Mouse (Mus musculus) T-helper 2 cell (primary cell): ENCODE data around the gene Mto1.
"Not testable (repeated sequence)": the region's sequence is repeated elsewhere in the genome, so short reads cannot be mapped to it uniquely, and the experiment has no call there.

Source experiments
- in situ Hi-C: fragments of 300-600 bp; cut with MboI, MseI; formaldehyde crosslinking; loops from one replicate; pipeline ENCODE4 v1.15.1; 2025; ENCODE audit warnings: high pct_unique_total_duplicates

Mto1 gene

DNA sequence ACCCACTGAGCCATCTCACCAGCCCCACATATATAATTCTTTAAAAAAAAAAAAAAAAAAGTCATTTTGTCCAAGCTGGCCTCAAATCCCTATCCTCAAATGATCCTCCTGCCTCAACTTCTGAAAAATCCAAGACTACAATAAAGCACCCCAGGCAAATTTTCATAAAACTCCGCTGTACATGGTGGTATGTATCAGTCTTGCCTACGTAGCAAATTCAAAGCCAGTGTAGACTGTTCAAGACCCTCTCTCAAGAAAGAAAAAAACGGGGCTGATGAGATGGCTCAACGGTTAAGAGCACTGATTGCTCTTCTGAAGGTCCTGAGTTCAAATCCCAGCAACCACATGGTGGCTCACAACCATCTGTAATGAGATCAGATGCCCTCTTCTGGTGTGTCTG, 27.9 kb downstream of the Mto1 start:
- in situ Hi-C loops: no loop called here

DNA sequence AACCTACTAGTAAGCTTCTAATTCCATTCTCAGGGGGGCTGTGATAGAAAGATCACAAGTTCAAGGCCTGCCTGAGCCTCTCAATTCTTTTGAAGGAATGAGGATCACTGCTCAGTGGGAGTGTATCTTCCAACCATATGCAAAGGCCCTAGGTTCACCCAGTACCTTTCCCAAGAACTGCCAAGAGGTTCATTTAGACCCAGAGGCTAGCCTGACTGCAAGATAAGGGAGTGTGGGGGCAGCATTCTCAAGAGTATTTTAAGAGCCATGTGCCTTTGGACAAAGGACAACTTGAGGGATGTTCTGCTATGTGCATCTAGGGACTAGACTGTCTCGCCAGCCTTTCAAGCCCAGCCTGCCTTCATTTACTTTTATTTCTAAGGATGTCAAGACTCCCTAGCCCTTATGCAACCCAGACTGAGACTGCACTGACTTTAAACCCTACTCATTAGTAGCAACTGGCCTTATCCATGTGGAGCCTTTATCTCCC, 28.6 kb downstream of the Mto1 start:
- in situ Hi-C loops: no loop called here

DNA sequence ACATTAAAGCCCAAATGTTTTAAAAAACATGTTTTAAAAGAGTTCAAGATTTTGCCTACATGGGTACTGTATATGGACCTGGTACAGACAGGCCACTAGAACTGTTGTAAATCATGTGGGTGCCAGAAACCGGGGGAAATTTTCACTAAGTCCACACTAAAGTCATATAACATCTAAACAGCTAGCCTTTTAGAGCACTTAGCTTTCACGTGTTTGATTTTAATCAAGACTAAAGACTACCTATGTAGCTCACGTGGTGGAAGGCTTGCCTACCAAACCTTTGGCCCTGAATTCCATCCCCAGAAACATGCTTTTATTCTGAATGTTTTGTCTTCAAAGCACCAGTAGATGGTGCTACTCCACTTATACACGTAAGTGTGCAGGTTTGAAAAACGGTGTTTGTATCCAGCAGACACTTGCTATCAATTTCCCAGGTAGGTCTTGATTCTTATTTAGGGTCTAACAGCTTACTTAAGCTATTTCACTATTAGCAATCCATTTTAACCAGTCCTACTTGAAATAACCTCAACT, 29.1 kb downstream of the Mto1 start:
- in situ Hi-C loops: no loop called here

DNA sequence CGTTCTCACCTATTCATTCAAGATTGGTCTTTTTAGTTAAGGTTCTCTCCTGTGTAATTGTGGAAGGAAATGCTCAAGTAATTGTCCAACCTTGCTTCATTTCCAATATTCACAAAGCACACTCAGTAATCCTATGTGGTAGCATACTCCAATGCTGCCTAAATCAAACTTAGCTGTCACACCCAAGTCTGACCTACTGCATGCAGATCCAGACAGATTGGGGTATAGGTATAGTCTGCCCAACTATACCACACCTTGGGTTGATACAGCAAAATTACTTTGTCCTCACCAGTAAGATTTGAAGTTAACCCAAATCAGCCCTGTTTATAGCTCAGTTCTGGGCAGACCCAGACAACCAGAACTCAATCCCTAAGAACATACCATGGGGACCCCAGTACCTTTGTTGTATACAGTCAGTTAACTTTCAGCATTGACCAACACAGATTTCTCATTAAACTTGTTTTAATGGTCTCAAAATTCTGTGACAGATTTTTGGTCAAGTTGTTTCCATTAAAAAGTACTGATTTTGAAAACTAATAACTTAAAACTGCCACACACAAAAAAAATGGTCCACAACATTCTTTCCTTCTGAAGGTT, 30.1 kb downstream of the Mto1 start:
- in situ Hi-C loops: not testable (repeated sequence)

DNA sequence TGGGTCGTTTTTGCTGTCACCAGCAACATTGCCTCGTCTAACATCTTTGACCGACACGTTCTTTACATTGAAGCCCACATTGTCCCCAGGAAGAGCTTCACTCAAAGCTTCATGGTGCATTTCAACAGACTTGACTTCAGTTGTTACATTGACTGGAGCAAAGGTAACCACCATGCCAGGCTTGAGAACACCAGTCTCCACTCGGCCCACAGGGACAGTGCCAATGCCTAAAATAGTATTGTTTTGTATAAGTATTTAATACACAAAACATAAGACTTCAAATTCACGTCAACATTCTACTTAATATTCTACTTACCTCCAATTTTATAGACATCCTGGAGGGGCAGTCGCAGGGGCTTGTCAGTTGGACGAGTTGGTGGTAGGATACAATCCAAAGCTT, 31.3 kb downstream of the Mto1 start:
- in situ Hi-C loops: not testable (repeated sequence)

DNA sequence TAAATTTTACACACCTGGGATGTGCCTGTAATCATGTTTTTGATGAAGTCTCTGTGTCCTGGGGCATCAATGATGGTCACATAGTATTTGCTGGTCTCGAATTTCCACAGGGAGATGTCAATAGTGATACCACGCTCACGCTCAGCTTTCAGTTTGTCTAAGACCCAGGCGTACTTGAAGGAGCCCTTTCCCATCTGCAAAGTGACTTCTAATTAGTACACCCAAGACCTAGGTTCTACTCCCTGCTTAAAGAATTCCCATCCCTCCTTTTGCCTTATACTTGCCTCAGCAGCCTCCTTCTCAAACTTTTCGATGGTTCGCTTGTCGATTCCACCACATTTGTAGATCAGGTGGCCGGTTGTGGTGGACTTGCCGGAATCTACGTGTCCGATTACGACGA, 32.2 kb downstream of the Mto1 start:
- in situ Hi-C loops: loop anchor here (5.0 kb wide), 1 partner anchor 42 kb away; no protein-coding TSS in a partner anchor

DNA sequence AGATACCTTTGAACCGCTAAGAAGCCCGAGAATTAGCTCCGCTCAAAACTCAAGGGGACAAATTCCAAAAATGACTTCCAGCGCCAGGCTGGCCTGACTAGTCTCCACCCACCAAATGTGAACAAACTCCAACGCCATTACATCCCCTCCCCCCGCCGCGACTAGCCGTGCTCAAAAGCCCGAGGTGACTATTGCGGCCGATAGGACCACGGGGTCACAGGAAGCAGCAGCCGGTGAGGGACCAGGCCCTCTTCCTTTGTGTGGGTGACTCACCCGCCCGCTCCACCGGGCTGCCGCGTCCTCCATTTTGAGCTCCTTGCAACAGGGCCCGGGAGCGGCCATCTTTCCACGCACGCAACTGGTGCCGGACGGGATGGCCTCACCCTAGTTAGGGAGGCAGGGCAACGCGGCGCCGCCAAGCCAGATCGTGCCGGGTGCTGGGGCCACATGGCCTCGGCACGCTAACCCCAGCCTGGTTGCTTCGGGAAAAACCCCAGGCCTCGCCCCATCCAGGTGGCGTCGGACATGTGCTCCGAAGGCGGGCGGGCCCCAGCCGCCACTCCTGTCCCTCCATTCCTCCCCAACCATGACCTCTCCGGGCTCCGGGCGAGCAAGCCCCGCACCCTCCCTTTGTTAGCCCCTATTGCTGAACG, 32.8 kb downstream of the Mto1 start:
- in situ Hi-C loops: loop anchor here (5.0 kb wide), 1 partner anchor 41 kb away; no protein-coding TSS in a partner anchor

GRCm38 (mm10) chr9:78481423-78482331, 33.7 kb downstream of the Mto1 start:
- in situ Hi-C loops: loop anchor here (5.0 kb wide), 1 partner anchor 41 kb away; no protein-coding TSS in a partner anchor

GRCm38 (mm10) chr9:78482386-78482785, 34.4 kb downstream of the Mto1 start:
- in situ Hi-C loops: loop anchor here (5.0 kb wide), 1 partner anchor 40 kb away; no protein-coding TSS in a partner anchor

DNA sequence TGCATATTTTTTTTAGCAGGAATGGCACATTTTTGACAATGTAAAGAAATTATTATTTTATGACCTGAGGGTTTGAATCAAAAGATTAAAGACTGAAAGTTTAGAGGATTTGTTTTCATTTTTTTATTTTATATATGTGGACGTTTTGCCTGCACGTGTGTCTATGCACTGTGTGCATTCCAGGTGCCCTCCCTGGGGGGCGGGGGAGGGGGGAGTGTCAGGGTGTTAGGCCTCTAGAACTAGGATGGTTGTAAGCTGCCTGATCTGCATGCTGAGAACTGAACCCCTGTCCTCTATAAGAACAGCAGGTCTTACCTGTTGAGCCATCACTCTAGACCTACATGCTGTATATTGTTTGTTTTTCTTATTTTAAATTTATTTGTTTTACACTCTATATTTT, 36.7 kb downstream of the Mto1 start:
- in situ Hi-C loops: loop anchor here (5.0 kb wide), 1 partner anchor 38 kb away; no protein-coding TSS in a partner anchor

DNA sequence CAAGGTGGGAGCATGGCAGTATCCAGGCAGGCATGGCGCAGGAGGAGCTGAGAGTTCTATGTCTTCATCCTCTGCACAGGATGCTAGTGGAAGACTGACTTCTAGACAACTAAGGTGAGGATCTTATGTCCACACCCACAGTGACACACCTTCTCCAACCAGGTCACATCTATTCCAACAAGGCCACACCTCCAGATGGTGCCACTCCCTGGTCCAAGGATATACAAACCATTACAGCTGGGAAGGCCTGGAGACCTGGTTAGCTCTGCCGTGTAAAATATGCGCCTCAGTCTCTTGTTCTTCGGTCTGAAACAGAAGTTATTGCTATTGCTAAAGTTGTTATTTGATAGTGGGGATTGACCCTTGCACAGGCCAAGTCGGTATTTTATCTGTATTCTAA, 40.0 kb downstream of the Mto1 start:
- in situ Hi-C loops: not testable (repeated sequence)

- in situ Hi-C loops: no loop called here
Observed at GRCm38 (mm10) chr9:78488890-78489420, 40.9 kb downstream of the Mto1 start, which contains the start of gene Eef1a1. Gene Eef1a1, minus strand, starts transcription at chr9:78489151.

DNA sequence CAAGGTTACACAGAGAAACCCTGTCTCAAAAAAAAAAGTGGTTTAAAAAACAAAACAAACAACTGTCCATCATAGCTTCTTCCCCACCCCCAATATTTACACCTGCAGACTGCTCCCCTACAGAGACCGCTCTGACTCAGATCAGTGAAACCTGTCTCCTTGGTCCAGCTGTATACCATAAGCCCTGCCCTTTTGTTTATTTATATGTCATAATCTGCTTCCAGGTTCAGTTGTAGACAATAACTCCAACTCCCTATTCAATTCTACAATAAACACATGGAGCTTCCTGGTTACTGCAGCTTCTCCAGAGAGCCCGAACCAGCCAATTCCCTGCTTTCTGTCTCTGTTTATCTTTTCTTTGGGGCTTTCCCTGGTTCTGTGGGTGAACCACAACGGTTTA, 43.2 kb downstream of the Mto1 start:
- in situ Hi-C loops: no loop called here

GRCm38 (mm10) chr9:78492254-78492653, 44.2 kb downstream of the Mto1 start:
- in situ Hi-C loops: no loop called here

GRCm38 (mm10) chr9:78493171-78493570, 45.2 kb downstream of the Mto1 start:
- in situ Hi-C loops: no loop called here

DNA sequence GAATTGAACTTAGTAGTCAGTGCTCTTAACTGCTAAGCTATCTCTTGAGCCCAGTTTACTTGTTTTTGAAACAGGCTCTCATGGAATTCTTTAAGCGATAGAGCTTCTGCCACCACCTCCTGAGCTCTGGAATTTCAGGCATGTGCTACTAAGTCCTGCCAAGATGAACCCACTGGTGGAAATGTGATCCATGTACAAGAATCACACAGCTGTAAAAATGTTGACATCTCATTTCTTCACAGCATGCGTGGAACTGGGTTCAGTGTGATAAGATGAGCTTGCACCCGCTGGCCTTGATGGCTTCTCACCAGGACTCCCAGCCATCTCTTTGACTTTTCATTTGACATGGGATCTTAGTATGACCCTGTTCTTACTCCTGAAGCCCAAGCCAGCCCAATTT, 52.4 kb downstream of the Mto1 start:
- in situ Hi-C loops: no loop called here

DNA sequence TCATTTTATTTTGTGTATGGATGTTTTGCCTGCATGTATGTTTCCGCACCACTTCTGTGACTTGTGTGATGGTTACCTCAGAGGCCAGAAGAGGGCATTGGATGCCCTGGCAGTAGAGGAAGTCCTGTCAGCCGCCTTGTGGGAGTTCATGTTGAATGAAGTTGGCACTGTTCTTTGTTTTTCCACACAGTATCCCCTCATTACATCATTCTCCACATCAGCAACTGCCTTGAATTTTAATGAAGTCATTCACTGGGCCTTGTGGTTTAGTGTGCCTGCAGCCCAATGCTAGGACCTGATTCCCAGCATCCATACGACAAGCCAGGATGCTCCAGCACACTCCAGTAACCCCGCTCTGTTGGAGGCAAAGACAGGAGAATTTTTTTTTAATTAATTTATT, 53.3 kb downstream of the Mto1 start:
- in situ Hi-C loops: no loop called here

GRCm38 (mm10) chr9:78503223-78504079, 55.4 kb downstream of the Mto1 start:
- in situ Hi-C loops: no loop called here

DNA sequence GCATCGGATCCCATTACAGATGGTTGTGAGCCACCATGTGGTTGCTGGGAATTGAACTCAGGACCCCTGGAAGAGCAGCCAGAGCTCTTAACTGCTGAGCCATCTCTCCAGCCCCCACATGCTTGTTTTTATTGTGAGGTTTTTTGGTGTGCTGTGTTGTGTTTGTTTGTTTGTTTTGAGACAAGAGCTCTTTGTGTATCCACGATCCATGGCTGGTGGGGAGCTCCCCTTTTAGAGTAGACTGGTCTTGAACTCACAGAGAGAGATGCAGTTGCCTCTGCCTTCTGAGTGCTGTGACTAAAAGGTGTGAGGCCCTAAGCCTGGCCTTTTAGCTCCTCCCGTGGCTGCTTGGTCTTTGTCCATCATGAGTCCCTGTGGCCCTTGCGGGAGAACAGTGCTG, 56.1 kb downstream of the Mto1 start:
- in situ Hi-C loops: no loop called here

GRCm38 (mm10) chr9:78504679-78505078, 56.7 kb downstream of the Mto1 start:
- in situ Hi-C loops: no loop called here

DNA sequence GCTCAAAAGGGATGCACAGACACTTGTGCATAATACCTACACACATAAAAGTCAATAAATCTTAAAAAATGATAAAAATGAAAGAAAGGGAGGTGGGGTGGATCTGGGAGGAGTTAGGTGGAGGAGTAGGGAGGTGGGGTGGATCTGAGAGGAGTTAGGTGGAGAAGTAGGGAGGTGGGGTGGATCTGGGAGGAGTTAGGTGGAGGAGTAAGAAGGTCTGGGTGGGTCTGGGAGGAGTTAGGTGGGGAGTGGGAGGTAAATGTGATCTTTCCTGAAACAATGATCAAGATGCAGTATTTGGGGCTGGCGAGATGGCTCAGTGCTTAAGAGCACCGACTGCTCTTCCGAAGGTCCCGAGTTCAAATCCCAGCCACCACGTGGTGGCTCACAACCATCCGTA, 57.2 kb downstream of the Mto1 start:
- in situ Hi-C loops: no loop called here
